Mouse (Mus musculus) stomach, postnatal 0 days (tissue): ENCODE measurements at regions not wholly inside any gene's neighbourhood (a gene's known extent, or its start where the extent isn't known, plus 50 kb on each side); places are given as distances from the start of the nearest gene placed in this dataset.

Source experiments
- ATAC-seq: fragments of 200-750 bp; cut with Nextera tagmentation; 2 replicates; pipeline ENCODE4 v1.8.0; 2017; ENCODE audit not compliant: low FRiP score, low TSS enrichment
- DNase-seq: peaks from one replicate; pipeline ENCODE4 v3.0.0-alpha.2; 2016; ENCODE audit warnings: low spot score
- H3K27ac ChIP-seq: fragments of 300-500 bp; sonication (generic); replicated peaks from 2 replicates; pipeline ENCODE4 v1.5.1; 2014; ENCODE audit warnings: mild to moderate bottlenecking, control low read depth
- H3K27me3 ChIP-seq: fragments of 300-500 bp; sonication (generic); 2 replicates; pipeline ENCODE4 v1.6.1; 2014; ENCODE audit warnings: low read length; ENCODE audit not compliant: control insufficient read depth, insufficient read depth
- H3K36me3 ChIP-seq: fragments of 300-500 bp; sonication (generic); 2 replicates; pipeline ENCODE4 v1.6.1; 2014; ENCODE audit warnings: low read length, mixed read lengths; ENCODE audit not compliant: control insufficient read depth, insufficient read depth
- H3K4me1 ChIP-seq: fragments of 300-500 bp; sonication (generic); replicated peaks from 2 replicates; pipeline ENCODE4 v1.6.1; 2014; ENCODE audit warnings: antibody characterized with exemption; ENCODE audit not compliant: control insufficient read depth, insufficient read depth
- H3K4me2 ChIP-seq: fragments of 300-500 bp; sonication (generic); replicated peaks from 2 replicates; pipeline ENCODE4 v1.6.1; 2014; ENCODE audit warnings: low read depth, mild to moderate bottlenecking, control low read depth, moderate library complexity
- H3K4me3 ChIP-seq: fragments of 300-500 bp; sonication (generic); 2 replicates; pipeline ENCODE4 v1.5.1; 2014; ENCODE audit warnings: low read depth, low read length, control low read depth
- H3K9ac ChIP-seq: fragments of 300-500 bp; sonication (generic); 2 replicates; pipeline ENCODE4 v1.6.1; 2014; ENCODE audit warnings: mild to moderate bottlenecking, low read length, control low read depth, mixed read lengths
- H3K9me3 ChIP-seq: fragments of 300-500 bp; sonication (generic); 2 replicates; pipeline ENCODE4 v1.6.1; 2016; ENCODE audit warnings: low read length; ENCODE audit not compliant: control insufficient read depth
- CTCF ChIP-seq: IDR thresholded peaks from 2 replicates; pipeline ENCODE4 v1.5.1; 2016; ENCODE audit warnings: antibody characterized with exemption, low read depth, mild to moderate bottlenecking, moderate library complexity
- EP300 ChIP-seq: optimal IDR thresholded peaks from 2 replicates; pipeline ENCODE3; 2016; ENCODE audit warnings: antibody characterized with exemption
- WGBS: fragments of 180-500 bp; shearing (Covaris S2); extraction: QIAGEN DNeasy Blood & Tissue Kit; methylation state at CpG from one replicate; pipeline ENCODE4 v1.1.7; 2014; 5-methylcytosine and 5-hydroxymethylcytosine counted together

- Histone ChIP-seq H3K4me2 (no peak overlapping the region), H3K36me3 (no peaks in the 10 kb centered on the region), H3K4me3 (no peak overlapping the region), H3K4me1 (no peaks in the 10 kb centered on the region), H3K27me3 (no peaks in the 10 kb centered on the region), H3K27ac (no peak overlapping the region), H3K9me3 (no peaks in the 10 kb centered on the region), H3K9ac (no peak overlapping the region)
- TF ChIP-seq CTCF: no peak
- 55% methylated on average over 4 of the region's 4 CpGs for WGBS
- no peak for ATAC-seq
- DNase-seq: no peak
Observed at GRCm38 (mm10) chr8:91863505-91863904, 61.6 kb upstream of the Irx3 start.

GRCm38 (mm10) chr8:91855881-91856280 is 54.0 kb upstream of the Irx3 start:
- no peaks in the 10 kb centered on the region for H3K9me3 ChIP-seq
- WGBS: 57% methylated on average over 14 of the region's 14 CpGs
- TF ChIP-seq CTCF: no peak
- no peak for TF ChIP-seq EP300
- H3K9ac ChIP-seq: no peak overlapping the region
- H3K4me2 ChIP-seq: no peak overlapping the region
- no peaks in the 10 kb centered on the region for H3K27me3 ChIP-seq
- ATAC-seq (no peak), DNase-seq (no peak)
- no peaks in the 10 kb centered on the region for H3K4me1 ChIP-seq
- H3K27ac ChIP-seq: no peak overlapping the region
- no peaks in the 10 kb centered on the region for H3K36me3 ChIP-seq
- no peak overlapping the region for H3K4me3 ChIP-seq

GRCm38 (mm10) chr8:91854369-91854768 is 52.5 kb upstream of the Irx3 start:
- H3K27me3 ChIP-seq: no peaks in the 10 kb centered on the region
- no peak overlapping the region for H3K4me2 ChIP-seq
- no peaks in the 10 kb centered on the region for H3K9me3 ChIP-seq
- H3K36me3 ChIP-seq: no peaks in the 10 kb centered on the region
- WGBS: 67% methylated on average over 4 of the region's 4 CpGs
- H3K4me3 ChIP-seq: no peak overlapping the region
- DNase-seq (no peak), ATAC-seq (no peak)
- no peak overlapping the region for H3K9ac ChIP-seq
- H3K27ac ChIP-seq: no peak overlapping the region
- TF ChIP-seq CTCF (no peak), EP300 (no peak)
- no peaks in the 10 kb centered on the region for H3K4me1 ChIP-seq

GRCm38 (mm10) chr8:91853803-91854202 is 51.9 kb upstream of the Irx3 start:
- Histone ChIP-seq H3K27me3 (no peaks in the 10 kb centered on the region), H3K4me2 (no peak overlapping the region), H3K27ac (no peak overlapping the region), H3K4me3 (no peak overlapping the region), H3K9ac (no peak overlapping the region), H3K4me1 (no peaks in the 10 kb centered on the region), H3K9me3 (no peaks in the 10 kb centered on the region), H3K36me3 (no peaks in the 10 kb centered on the region)
- TF ChIP-seq EP300 (no peak), CTCF (no peak)
- ATAC-seq (no peak), DNase-seq (no peak)
- WGBS: 35% methylated on average over 2 of the region's 2 CpGs

GRCm38 (mm10) chr8:91853336-91853735 is 51.5 kb upstream of the Irx3 start:
- Histone ChIP-seq H3K9me3 (no peaks in the 10 kb centered on the region), H3K4me3 (no peak overlapping the region), H3K27ac (no peak overlapping the region), H3K4me2 (no peak overlapping the region), H3K27me3 (no peaks in the 10 kb centered on the region), H3K4me1 (no peaks in the 10 kb centered on the region), H3K36me3 (no peaks in the 10 kb centered on the region), H3K9ac (no peak overlapping the region)
- TF ChIP-seq CTCF (no peak), EP300 (no peak)
- ATAC-seq: no peak
- WGBS: 46% methylated on average over 4 of the region's 4 CpGs
- DNase-seq: no peak
